Mouse (Mus musculus) left cerebral cortex, postnatal 10 days (tissue): ENCODE measurements around the gene Rora. TPM values are rescaled to one million over a fixed set of nuclear protein-coding genes. Genes with fewer than 3 reads are reported as not detected.

Experiments used
- DNase-seq, 2 experiments: peaks; one replicate each; pipeline ENCODE4 v3.0.0; 2021 to 2022; ENCODE audit warnings: low spot score in 2 of 2, mixed read lengths in 1 of 2; ENCODE audit errors: extremely low spot score in 1 of 2
- intact Hi-C: fragments of 180-260 bp; cut with DNase I; formaldehyde crosslinking; loops from one replicate; pipeline ENCODE4 v1.15.1; 2025
- total RNA-seq, 2 experiments: library from RNA; stranded (reverse); gene quantifications; 2 replicates each; pipeline ENCODE4 v1.2.3; 2021

The Rora gene
- total RNA-seq, 2 experiments from 2014 or later = 41.2 to 44.1 TPM

GRCm38 (mm10) chr9:69358797-69359196, 705.2 kb downstream of the Rora start:
- intact Hi-C loops = loop anchor here (2.0 kb wide), 1 partner anchor 122 kb away; no protein-coding TSS in a partner anchor
- DNase-seq = no peak

- DNase-seq = no peak
- intact Hi-C loops = no loop called here
Measured at GRCm38 (mm10) chr9:69361951-69362445, 708.4 kb downstream of the Rora start.

- intact Hi-C loops = no loop called here
- DNase-seq = no peak
Measured at GRCm38 (mm10) chr9:69362766-69363165, 709.2 kb downstream of the Rora start.

- intact Hi-C loops = no loop called here
Measured at GRCm38 (mm10) chr9:69364117-69364516, 710.5 kb downstream of the Rora start.

GRCm38 (mm10) chr9:69367055-69367454, 713.5 kb downstream of the Rora start:
- intact Hi-C loops = no loop called here
- DNase-seq = no peak

More at GRCm38 (mm10) chr9:69364117-69364516, 710.5 kb downstream of the Rora start:
- no peak for DNase-seq

GRCm38 (mm10) chr9:69368071-69368470, 714.5 kb downstream of the Rora start:
- intact Hi-C loops = no loop called here
- DNase-seq = peak; percentile 22 to 67

- DNase-seq = no peak
- intact Hi-C loops = no loop called here
Measured at GRCm38 (mm10) chr9:69371046-69371724, 717.6 kb downstream of the Rora start.

GRCm38 (mm10) chr9:69372871-69373270, 719.3 kb downstream of the Rora start:
- peak in 1 of 2 experiments; percentile 10 for DNase-seq
- intact Hi-C loops = no loop called here

GRCm38 (mm10) chr9:69376982-69377653, 723.5 kb downstream of the Rora start:
- no peak for DNase-seq
- intact Hi-C loops = no loop called here

- intact Hi-C loops = no loop called here
- DNase-seq = no peak
Measured at GRCm38 (mm10) chr9:69377654-69378045, 724.1 kb downstream of the Rora start.

GRCm38 (mm10) chr9:69380546-69380945, 727.0 kb downstream of the Rora start:
- DNase-seq = no peak
- intact Hi-C loops = no loop called here

GRCm38 (mm10) chr9:69381741-69382140, 728.2 kb downstream of the Rora start:
- intact Hi-C loops = no loop called here
- no peak for DNase-seq

GRCm38 (mm10) chr9:69384475-69384874, 730.9 kb downstream of the Rora start:
- intact Hi-C loops = no loop called here
- no peak for DNase-seq

GRCm38 (mm10) chr9:69384905-69385304, 731.3 kb downstream of the Rora start:
- no peak for DNase-seq
- intact Hi-C loops = no loop called here

- no peak for DNase-seq
- intact Hi-C loops = no loop called here
Measured at GRCm38 (mm10) chr9:69387296-69387695, 733.7 kb downstream of the Rora start.

- no peak for DNase-seq
- intact Hi-C loops = no loop called here
Measured at GRCm38 (mm10) chr9:69390631-69391030, 737.0 kb downstream of the Rora start.

- no peak for DNase-seq
- intact Hi-C loops = no loop called here
Measured at GRCm38 (mm10) chr9:69394234-69394633, 740.6 kb downstream of the Rora start.

GRCm38 (mm10) chr9:69397432-69397759, 743.8 kb downstream of the Rora start:
- no peak for DNase-seq
- intact Hi-C loops = no loop called here

- intact Hi-C loops = no loop called here
- DNase-seq = peak; percentile 45 to 82
Measured at GRCm38 (mm10) chr9:69397760-69398452, 744.3 kb downstream of the Rora start, which contains the start of gene Ice2. Gene Ice2 (plus strand): TSS chr9:69397906.

GRCm38 (mm10) chr9:69398453-69398850, 744.9 kb downstream of the Rora start:
- DNase-seq = no peak
- intact Hi-C loops = no loop called here
